Mouse (Mus musculus) adrenal gland, adult (tissue): ENCODE data around the gene Ifnk.
A peak's percentile ranks its signal among the peaks of the same experiment; 100 is the strongest.

Experiments used
- DNase-seq, 2 experiments: peaks; one replicate each; pipeline ENCODE4 v3.0.0; 2022 to 2023; ENCODE audit warnings: low spot score in 1 of 2; ENCODE audit not compliant: inconsistent age in 2 of 2

The Ifnk gene

GRCm38 (mm10) chr4:35151756-35152155 lies at the start of gene Ifnk:
Gene Ifnk (plus strand): TSS chr4:35152056.
- DNase-seq = no peak

- DNase-seq = no peak
These were observed 46.6 kb upstream of the Ifnk start for GRCm38 (mm10) chr4:35105115-35105773.

GRCm38 (mm10) chr4:35112452-35112851 lies 39.4 kb upstream of the Ifnk start:
- no peak for DNase-seq

GRCm38 (mm10) chr4:35113516-35114248 lies 38.2 kb upstream of the Ifnk start:
- peak in 1 of 2 experiments; percentile 69 for DNase-seq

- DNase-seq = no peak
These were observed 36.9 kb upstream of the Ifnk start for GRCm38 (mm10) chr4:35114950-35115349.

- DNase-seq = no peak
These were observed 35.9 kb upstream of the Ifnk start for GRCm38 (mm10) chr4:35115933-35116332.

GRCm38 (mm10) chr4:35117144-35117543 lies 34.7 kb upstream of the Ifnk start:
- DNase-seq = no peak

GRCm38 (mm10) chr4:35118851-35119250 lies 33.0 kb upstream of the Ifnk start:
- no peak for DNase-seq

GRCm38 (mm10) chr4:35120159-35120558 lies 31.7 kb upstream of the Ifnk start:
- no peak for DNase-seq

GRCm38 (mm10) chr4:35120575-35120974 lies 31.3 kb upstream of the Ifnk start:
- DNase-seq = no peak

GRCm38 (mm10) chr4:35121060-35121459 lies 30.8 kb upstream of the Ifnk start:
- DNase-seq = peak in 1 of 2 experiments; percentile 26

GRCm38 (mm10) chr4:35123087-35123486 lies 28.8 kb upstream of the Ifnk start:
- DNase-seq = no peak

- no peak for DNase-seq
These were observed 27.8 kb upstream of the Ifnk start for GRCm38 (mm10) chr4:35124027-35124426.

- peak in 1 of 2 experiments; percentile 40 for DNase-seq
These were observed 26.5 kb upstream of the Ifnk start for GRCm38 (mm10) chr4:35125299-35125777.

GRCm38 (mm10) chr4:35126776-35127175 lies 25.1 kb upstream of the Ifnk start:
- DNase-seq = no peak

GRCm38 (mm10) chr4:35127759-35128158 lies 24.1 kb upstream of the Ifnk start:
- peak in 1 of 2 experiments; percentile 28 for DNase-seq

- DNase-seq = peak in 1 of 2 experiments; percentile 56
These were observed 21.4 kb upstream of the Ifnk start for GRCm38 (mm10) chr4:35130411-35130948.

- peak in 1 of 2 experiments; percentile 27 for DNase-seq
These were observed 20.3 kb upstream of the Ifnk start for GRCm38 (mm10) chr4:35131592-35131991.

- DNase-seq = peak in 1 of 2 experiments; percentile 62
These were observed 18.4 kb upstream of the Ifnk start for GRCm38 (mm10) chr4:35133411-35133810.

GRCm38 (mm10) chr4:35134846-35135611 lies 16.8 kb upstream of the Ifnk start:
- peak; percentile 26 to 74 for DNase-seq

- peak; percentile 31 to 62 for DNase-seq
These were observed 16.1 kb upstream of the Ifnk start for GRCm38 (mm10) chr4:35135806-35136205.
